Mouse (Mus musculus): ENCODE data around the gene Eddm3b. TPM values are rescaled to one million over a fixed set of nuclear protein-coding genes. Genes with fewer than 3 reads are reported as not detected.
"Not testable (repeated sequence)": the region's sequence is repeated elsewhere in the genome, so short reads cannot be mapped to it uniquely, and the experiment has no call there.

Gene Eddm3b
- polyA plus RNA-seq, 1 experiment from 2014 or later: not detected

- no peak for ATAC-seq (replicated peaks)
- WGBS: 93% methylated on average over 3 of the region's 3 CpGs
Observed at GRCm38 (mm10) chr14:51150206-51150831, 36.1 kb downstream of the Eddm3b start.

GRCm38 (mm10) chr14:51152249-51152870, 38.1 kb downstream of the Eddm3b start:
- Histone ChIP-seq H3K27ac (no peak overlapping the region), H3K4me3 (no peak overlapping the region), H3K9me3 (no peaks in the 10 kb centered on the region), H3K27me3 (replicated peaks) (no peaks in the 10 kb centered on the region), H3K4me2 (no peak overlapping the region), H3K9ac (no peak overlapping the region), H3K4me1 (no peaks in the 10 kb centered on the region), H3K36me3 (replicated peaks) (no peaks in the 10 kb centered on the region)
- WGBS: 91% methylated on average over 5 of the region's 5 CpGs
- no peak for ATAC-seq (replicated peaks)

More at GRCm38 (mm10) chr14:51150206-51150831, 36.1 kb downstream of the Eddm3b start:
- Histone ChIP-seq H3K27me3 (replicated peaks) (no peaks in the 10 kb centered on the region), H3K4me2 (no peak overlapping the region), H3K4me1 (no peaks in the 10 kb centered on the region), H3K9ac (no peak overlapping the region), H3K9me3 (no peaks in the 10 kb centered on the region), H3K4me3 (no peak overlapping the region), H3K36me3 (replicated peaks) (no peaks in the 10 kb centered on the region), H3K27ac (no peak overlapping the region)

GRCm38 (mm10) chr14:51156056-51156735, 42.0 kb downstream of the Eddm3b start:
- Histone ChIP-seq H3K9me3 (no peaks in the 10 kb centered on the region), H3K4me1 (no peaks in the 10 kb centered on the region), H3K36me3 (replicated peaks) (no peaks in the 10 kb centered on the region), H3K27me3 (replicated peaks) (no peaks in the 10 kb centered on the region), H3K9ac (no peak overlapping the region), H3K4me3 (no peak overlapping the region), H3K27ac (no peak overlapping the region), H3K4me2 (no peak overlapping the region)
- no peak for ATAC-seq (replicated peaks)
- WGBS: 85% methylated on average over 5 of the region's 5 CpGs

GRCm38 (mm10) chr14:51156736-51157068, 42.5 kb downstream of the Eddm3b start:
- Histone ChIP-seq H3K4me3 (no peak overlapping the region), H3K36me3 (replicated peaks) (no peaks in the 10 kb centered on the region), H3K27ac (no peak overlapping the region), H3K4me1 (no peaks in the 10 kb centered on the region), H3K9me3 (no peaks in the 10 kb centered on the region), H3K27me3 (replicated peaks) (no peaks in the 10 kb centered on the region), H3K9ac (no peak overlapping the region), H3K4me2 (no peak overlapping the region)
- 86% methylated on average over 4 of the region's 4 CpGs for WGBS
- ATAC-seq (replicated peaks): no peak

GRCm38 (mm10) chr14:51157072-51157471, 42.8 kb downstream of the Eddm3b start:
- H3K4me3 ChIP-seq: no peak overlapping the region
- H3K4me1 ChIP-seq: no peaks in the 10 kb centered on the region
- no peak overlapping the region for H3K9ac ChIP-seq
- no peaks in the 10 kb centered on the region for H3K9me3 ChIP-seq
- WGBS: 90% methylated on average over 1 of the region's 1 CpGs
- H3K36me3 ChIP-seq (replicated peaks): no peaks in the 10 kb centered on the region
- no peak overlapping the region for H3K27ac ChIP-seq
- no peak overlapping the region for H3K4me2 ChIP-seq
- no peak for ATAC-seq (replicated peaks)
- H3K27me3 ChIP-seq (replicated peaks): no peaks in the 10 kb centered on the region

GRCm38 (mm10) chr14:51161976-51162375, 47.8 kb downstream of the Eddm3b start, which contains the start of gene Rnase2b:
Rnase2b (plus strand) TSS chr14:51162260.
- not testable (repeated sequence) for H3K27me3 ChIP-seq (replicated peaks); ATAC-seq (replicated peaks); H3K9ac ChIP-seq; H3K4me1 ChIP-seq; H3K4me2 ChIP-seq; H3K9me3 ChIP-seq; H3K36me3 ChIP-seq (replicated peaks); H3K27ac ChIP-seq; H3K4me3 ChIP-seq
- 89% methylated on average over 3 of the region's 3 CpGs for WGBS

- H3K9me3 ChIP-seq; H3K9ac ChIP-seq; H3K4me2 ChIP-seq; H3K36me3 ChIP-seq (replicated peaks); H3K27me3 ChIP-seq (replicated peaks); H3K4me3 ChIP-seq; ATAC-seq (replicated peaks); H3K27ac ChIP-seq; H3K4me1 ChIP-seq: not testable (repeated sequence)
- WGBS: 91% methylated on average over 6 of the region's 6 CpGs
Observed at GRCm38 (mm10) chr14:51163323-51163722, 49.1 kb downstream of the Eddm3b start.

GRCm38 (mm10) chr14:51165435-51165834, 51.2 kb downstream of the Eddm3b start:
- no peaks in the 10 kb centered on the region for H3K36me3 ChIP-seq (replicated peaks)
- H3K27ac ChIP-seq: no peak overlapping the region
- ATAC-seq (replicated peaks): no peak
- no peak overlapping the region for H3K4me2 ChIP-seq
- H3K9me3 ChIP-seq: no peaks in the 10 kb centered on the region
- H3K4me3 ChIP-seq: no peak overlapping the region
- H3K9ac ChIP-seq: no peak overlapping the region
- H3K4me1 ChIP-seq: no peaks in the 10 kb centered on the region
- H3K27me3 ChIP-seq (replicated peaks): no peaks in the 10 kb centered on the region
- WGBS: 100% methylated on average over 1 of the region's 1 CpGs

- no peaks in the 10 kb centered on the region for H3K9me3 ChIP-seq
- no peak overlapping the region for H3K9ac ChIP-seq
- no peak overlapping the region for H3K4me3 ChIP-seq
- H3K36me3 ChIP-seq (replicated peaks): no peaks in the 10 kb centered on the region
- no peaks in the 10 kb centered on the region for H3K4me1 ChIP-seq
- H3K27me3 ChIP-seq (replicated peaks): no peaks in the 10 kb centered on the region
- H3K27ac ChIP-seq: no peak overlapping the region
- no peak overlapping the region for H3K4me2 ChIP-seq
- ATAC-seq (replicated peaks): no peak
Observed at GRCm38 (mm10) chr14:51166068-51166467, 51.8 kb downstream of the Eddm3b start.

Other genes with a start within 250 kb of the Eddm3b start
- 2.0 and 2.6 TPM in 2 replicates for gene Tep1, start 243.9 kb upstream of the Eddm3b start, polyA plus RNA-seq (2015; fragmentation: Nextera tagmentation; extraction: Ambion mirVana)
- 1.8 and 2.1 TPM in 2 replicates for gene Klhl33, start 216.9 kb upstream of the Eddm3b start, polyA plus RNA-seq (2015; fragmentation: Nextera tagmentation; extraction: Ambion mirVana)
- 104 and 116 TPM in 2 replicates for gene Osgep, start 189.5 kb upstream of the Eddm3b start, polyA plus RNA-seq (2015; fragmentation: Nextera tagmentation; extraction: Ambion mirVana)
- gene Apex1, start 189.5 kb upstream of the Eddm3b start, polyA plus RNA-seq (2015; fragmentation: Nextera tagmentation; extraction: Ambion mirVana): 190 and 191 TPM in 2 replicates
- gene Pip4p1, start 183.6 kb upstream of the Eddm3b start, polyA plus RNA-seq (2015; fragmentation: Nextera tagmentation; extraction: Ambion mirVana): 101 and 111 TPM in 2 replicates
- 20.3 and 21.3 TPM in 2 replicates for gene Pnp, start 183.3 kb upstream of the Eddm3b start, polyA plus RNA-seq (2015; fragmentation: Nextera tagmentation; extraction: Ambion mirVana)
- not detected in 2 replicates for gene Gm49342, start 169.9 kb upstream of the Eddm3b start, polyA plus RNA-seq (2015; fragmentation: Nextera tagmentation; extraction: Ambion mirVana)
- 0.45 and 0.57 TPM in 2 replicates for gene Pnp2, start 158.4 kb upstream of the Eddm3b start, polyA plus RNA-seq (2015; fragmentation: Nextera tagmentation; extraction: Ambion mirVana)
- gene Rnase10, start 106.7 kb upstream of the Eddm3b start, polyA plus RNA-seq (2015; fragmentation: Nextera tagmentation; extraction: Ambion mirVana): 0.11 TPM in 1 of 2 replicates, not detected in the other
- not detected in 2 replicates for gene Rnase9, start 72.6 kb upstream of the Eddm3b start, polyA plus RNA-seq (2015; fragmentation: Nextera tagmentation; extraction: Ambion mirVana)
- not detected in 2 replicates for gene Rnase11, start 64.3 kb upstream of the Eddm3b start, polyA plus RNA-seq (2015; fragmentation: Nextera tagmentation; extraction: Ambion mirVana)
- not detected in 2 replicates for gene Rnase12, start 56.8 kb upstream of the Eddm3b start, polyA plus RNA-seq (2015; fragmentation: Nextera tagmentation; extraction: Ambion mirVana)
- gene Olfr750, start 40.0 kb upstream of the Eddm3b start, polyA plus RNA-seq (2015; fragmentation: Nextera tagmentation; extraction: Ambion mirVana): 0.08 and 0.09 TPM in 2 replicates
- gene Rnase4, start 23.3 kb upstream of the Eddm3b start, polyA plus RNA-seq (2015; fragmentation: Nextera tagmentation; extraction: Ambion mirVana): 13.9 and 15.6 TPM in 2 replicates
- 4.5 and 4.8 TPM in 2 replicates for gene Ang, start 23.3 kb upstream of the Eddm3b start, polyA plus RNA-seq (2015; fragmentation: Nextera tagmentation; extraction: Ambion mirVana)
- gene Rnase6, start 9.5 kb downstream of the Eddm3b start, polyA plus RNA-seq (2015; fragmentation: Nextera tagmentation; extraction: Ambion mirVana): 1.1 and 1.3 TPM in 2 replicates
- 0.34 TPM in 1 of 2 replicates, not detected in the other for gene Rnase1, start 32.4 kb downstream of the Eddm3b start, polyA plus RNA-seq (2015; fragmentation: Nextera tagmentation; extraction: Ambion mirVana)
- not detected in 2 replicates for gene Rnase2b, start 47.8 kb downstream of the Eddm3b start, polyA plus RNA-seq (2015; fragmentation: Nextera tagmentation; extraction: Ambion mirVana)
- not detected in 2 replicates for gene Ang2, start 84.7 kb downstream of the Eddm3b start, polyA plus RNA-seq (2015; fragmentation: Nextera tagmentation; extraction: Ambion mirVana)
- not detected in 2 replicates for gene Ear14, start 89.0 kb downstream of the Eddm3b start, polyA plus RNA-seq (2015; fragmentation: Nextera tagmentation; extraction: Ambion mirVana)
- not detected in 2 replicates for gene Rnase2a, start 141.7 kb downstream of the Eddm3b start, polyA plus RNA-seq (2015; fragmentation: Nextera tagmentation; extraction: Ambion mirVana)
- gene Gm7247, start 247.3 kb downstream of the Eddm3b start, polyA plus RNA-seq (2015; fragmentation: Nextera tagmentation; extraction: Ambion mirVana): not detected in 2 replicates

Measured in midbrain, embryonic 15.5 days (tissue).